Comparison of ENCODE assay signal across 10 mouse cellular contexts in genomic region chr12:32692081-32692819, GRCm38 (mm10).
DNase-seq lines count a peak whose midpoint lies in the region; ATAC-seq lines count a peak whose summit lies in the region.
"Had no signal": no experiment of that assay in that cellular context is flagged by ENCODE, and none has a peak within 500 bp of the region (broad histone marks: within the 10 kb centered on the region; RNA-seq: fewer than 3 reads in every experiment).

No protein-coding gene starts in this region.

- no peaks in the 10 kb centered on the region for H3K27me3 ChIP-seq in forebrain, embryonic 15.5 days
- H3K27me3 ChIP-seq in forebrain, embryonic 12.5 days: no peaks in the 10 kb centered on the region
- H3K27me3 ChIP-seq in midbrain, embryonic 16.5 days (ENCODE audit: control insufficient read depth, insufficient read depth, low read depth, low read length): no peaks in the 10 kb centered on the region
- H3K27me3 ChIP-seq in midbrain, embryonic 13.5 days: no peaks in the 10 kb centered on the region
- no peaks in the 10 kb centered on the region for H3K27me3 ChIP-seq in kidney, embryonic 14.5 days (ENCODE audit: control insufficient read depth, insufficient read depth, low read length)
- H3K27me3 ChIP-seq: embryonic facial prominence, embryonic 15.5 days had no signal

- peak; percentile 39 to 72 for DNase-seq in lung, postnatal 4 days
- no peak for DNase-seq in thymus, postnatal 0 days (ENCODE audit: low spot score)
- DNase-seq in cerebellum, postnatal 36 days: no peak
- DNase-seq: layer of hippocampus, adult 9-11 months had no signal

- H3K9me3 ChIP-seq in forebrain, embryonic 15.5 days: no peaks in the 10 kb centered on the region
- H3K9me3 ChIP-seq in forebrain, embryonic 12.5 days: no peaks in the 10 kb centered on the region
- no peaks in the 10 kb centered on the region for H3K9me3 ChIP-seq in midbrain, embryonic 16.5 days (replicated peaks; ENCODE audit: control insufficient read depth, low read length, poor library complexity, severe bottlenecking)
- H3K9me3 ChIP-seq in midbrain, embryonic 13.5 days: no peaks in the 10 kb centered on the region
- no peaks in the 10 kb centered on the region for H3K9me3 ChIP-seq in kidney, embryonic 14.5 days (ENCODE audit: control insufficient read depth, low read length)
- H3K9me3 ChIP-seq: embryonic facial prominence, embryonic 15.5 days had no signal

- H3K9ac ChIP-seq in forebrain, embryonic 15.5 days (replicated peaks): no peak overlapping the region
- no peak overlapping the region for H3K9ac ChIP-seq in forebrain, embryonic 12.5 days
- no peak overlapping the region for H3K9ac ChIP-seq in midbrain, embryonic 16.5 days (ENCODE audit: low read depth, low read length)
- H3K9ac ChIP-seq in midbrain, embryonic 13.5 days (replicated peaks): no peak overlapping the region
- H3K9ac ChIP-seq in kidney, embryonic 14.5 days (ENCODE audit: low read depth, low read length): no peak overlapping the region
- H3K9ac ChIP-seq: embryonic facial prominence, embryonic 15.5 days had no signal

- no peak overlapping the region for H3K27ac ChIP-seq in forebrain, embryonic 15.5 days (replicated peaks)
- no peak overlapping the region for H3K27ac ChIP-seq in forebrain, embryonic 12.5 days
- no peak overlapping the region for H3K27ac ChIP-seq in midbrain, embryonic 16.5 days (ENCODE audit: low read length)
- H3K27ac ChIP-seq in midbrain, embryonic 13.5 days: no peak overlapping the region
- no peak overlapping the region for H3K27ac ChIP-seq in kidney, embryonic 14.5 days (ENCODE audit: low read depth, low read length)
- H3K27ac ChIP-seq: embryonic facial prominence, embryonic 15.5 days had no signal

- H3K36me3 ChIP-seq in forebrain, embryonic 15.5 days: no peaks in the 10 kb centered on the region
- H3K36me3 ChIP-seq in forebrain, embryonic 12.5 days (replicated peaks): no peaks in the 10 kb centered on the region
- H3K36me3 ChIP-seq in midbrain, embryonic 16.5 days (ENCODE audit: control insufficient read depth, insufficient read depth, low read length): no peaks in the 10 kb centered on the region
- no peaks in the 10 kb centered on the region for H3K36me3 ChIP-seq in midbrain, embryonic 13.5 days
- H3K36me3 ChIP-seq in kidney, embryonic 14.5 days (ENCODE audit: control insufficient read depth, insufficient read depth, low read length): no peaks in the 10 kb centered on the region
- H3K36me3 ChIP-seq: embryonic facial prominence, embryonic 15.5 days had no signal

- H3K4me3 ChIP-seq in forebrain, embryonic 15.5 days: no peak overlapping the region
- H3K4me3 ChIP-seq in forebrain, embryonic 12.5 days (replicated peaks): no peak overlapping the region
- H3K4me3 ChIP-seq in midbrain, embryonic 16.5 days (ENCODE audit: low read depth, low read length): no peak overlapping the region
- no peak overlapping the region for H3K4me3 ChIP-seq in midbrain, embryonic 13.5 days (replicated peaks)
- no peak overlapping the region for H3K4me3 ChIP-seq in kidney, embryonic 14.5 days (ENCODE audit: low read length)
- H3K4me3 ChIP-seq: embryonic facial prominence, embryonic 15.5 days had no signal

- H3K4me1 ChIP-seq in forebrain, embryonic 15.5 days: peaks cover 8% of the 10 kb centered on the region; the same call in 1 of the 2 replicates
- H3K4me1 ChIP-seq in forebrain, embryonic 12.5 days: no peaks in the 10 kb centered on the region
- no peaks in the 10 kb centered on the region for H3K4me1 ChIP-seq in midbrain, embryonic 16.5 days (ENCODE audit: control insufficient read depth, insufficient read depth, low read length)
- H3K4me1 ChIP-seq in midbrain, embryonic 13.5 days (replicated peaks): 0 out of 2 replicates have a peak, but pooled peaks cover 4% of the 10 kb centered on the region
- no peaks in the 10 kb centered on the region for H3K4me1 ChIP-seq in kidney, embryonic 14.5 days (ENCODE audit: control insufficient read depth, insufficient read depth, low read length)

- 28% methylated on average over 8 of the region's 8 CpGs for WGBS in forebrain, embryonic 15.5 days
- WGBS in forebrain, embryonic 12.5 days: 52% methylated on average over 8 of the region's 8 CpGs
- 41% methylated on average over 8 of the region's 8 CpGs for whole genome bisulfite sequencing in midbrain, embryonic 16.5 days
- WGBS in midbrain, embryonic 13.5 days: 52% methylated on average over 8 of the region's 8 CpGs
- WGBS in kidney, embryonic 14.5 days: 39% methylated on average over 8 of the region's 8 CpGs

- no peak overlapping the region for H3K4me2 ChIP-seq in forebrain, embryonic 15.5 days (replicated peaks)
- H3K4me2 ChIP-seq in forebrain, embryonic 12.5 days: no peak overlapping the region
- H3K4me2 ChIP-seq in midbrain, embryonic 16.5 days (ENCODE audit: low read length): no peak overlapping the region
- no peak overlapping the region for H3K4me2 ChIP-seq in midbrain, embryonic 13.5 days (replicated peaks)
- H3K4me2 ChIP-seq in kidney, embryonic 14.5 days (replicated peaks; ENCODE audit: low read depth, low read length): no peak overlapping the region
- H3K4me2 ChIP-seq: embryonic facial prominence, embryonic 15.5 days had no signal

- peak; percentile 82 for ATAC-seq in forebrain, embryonic 15.5 days (replicated peaks)
- ATAC-seq in forebrain, embryonic 12.5 days (ENCODE audit: low FRiP score): no peak
- peak; percentile 39; the same call in 1 of the 2 replicates for ATAC-seq in midbrain, embryonic 16.5 days
- ATAC-seq in midbrain, embryonic 13.5 days: no peak
- peak; percentile 71; the same call in 1 of the 2 replicates for ATAC-seq in kidney, embryonic 14.5 days (ENCODE audit: low FRiP score, low TSS enrichment)

Comparison
In these comparisons a context has a peak if more than half of its experiments do, and no peak if none do; other contexts are left out.
1. ATAC-seq: peak in forebrain, embryonic 15.5 days (single experiment), midbrain, embryonic 16.5 days (single experiment) and kidney, embryonic 14.5 days (single experiment); none in forebrain, embryonic 12.5 days (single experiment) and midbrain, embryonic 13.5 days (single experiment).
2. DNase-seq: peak in lung, postnatal 4 days (2 of 2); none in thymus, postnatal 0 days (single experiment) and cerebellum, postnatal 36 days (0 of 2).